Mouse (Mus musculus): ENCODE results near the gene Cct4. TPM values are rescaled to one million over a fixed set of nuclear protein-coding genes. Genes with fewer than 3 reads are reported as not detected.

Cct4 gene
- total RNA-seq, 2 experiments from 2014 or later = 114 to 121 TPM

DNA sequence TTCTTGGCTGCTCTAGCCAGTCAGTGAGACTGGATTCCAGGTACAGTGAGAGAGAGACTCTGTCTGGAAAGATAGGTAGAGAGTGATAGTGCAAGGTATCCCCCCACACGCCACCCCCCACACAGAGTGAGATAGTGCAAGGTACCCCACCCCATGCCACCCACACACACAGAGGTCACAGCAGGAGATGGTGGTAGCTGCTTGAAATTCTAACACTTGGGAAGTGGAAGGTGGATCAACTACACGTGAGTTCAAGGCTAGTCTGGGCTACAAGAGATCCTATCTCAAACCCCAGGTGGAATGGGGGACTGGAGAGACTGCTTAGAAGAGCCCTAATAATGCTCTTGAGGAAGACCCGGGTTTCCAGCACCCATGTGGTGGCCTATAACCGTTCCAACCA, 9.3 kb upstream of the Cct4 start:
- DNase-seq (ENCODE audit: low spot score) = no peak
- intact Hi-C loops (cut with DNase I) = loop anchor here (5.0 to 10.0 kb wide), 3 partner anchors 514 to 754 kb away; partner anchors contain the start of gene Ahsa2

DNA sequence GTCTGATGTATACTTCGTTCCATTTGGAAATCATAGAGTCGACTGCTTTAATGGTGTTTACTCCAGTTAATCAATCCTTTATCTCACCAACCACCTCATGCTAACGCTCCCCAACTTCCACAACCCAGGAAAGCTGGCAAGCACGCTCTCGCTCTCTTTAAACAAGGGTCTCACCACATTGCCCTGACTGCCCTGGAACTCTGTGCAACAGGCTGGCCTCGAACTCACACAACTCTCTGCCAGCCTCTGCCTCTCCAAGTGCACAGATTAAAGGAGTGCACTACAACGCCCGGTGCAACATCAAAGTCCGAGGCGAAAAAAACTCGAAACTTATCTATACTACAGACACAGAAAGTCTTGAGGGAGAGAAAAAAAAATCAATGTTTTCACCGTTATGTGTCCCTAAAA, 8.8 kb upstream of the Cct4 start:
- intact Hi-C loops (cut with DNase I) = loop anchor here (5.0 to 10.0 kb wide), 3 partner anchors 513 to 754 kb away; partner anchors contain the start of gene Ahsa2
- no peak for DNase-seq (ENCODE audit: low spot score)

DNA sequence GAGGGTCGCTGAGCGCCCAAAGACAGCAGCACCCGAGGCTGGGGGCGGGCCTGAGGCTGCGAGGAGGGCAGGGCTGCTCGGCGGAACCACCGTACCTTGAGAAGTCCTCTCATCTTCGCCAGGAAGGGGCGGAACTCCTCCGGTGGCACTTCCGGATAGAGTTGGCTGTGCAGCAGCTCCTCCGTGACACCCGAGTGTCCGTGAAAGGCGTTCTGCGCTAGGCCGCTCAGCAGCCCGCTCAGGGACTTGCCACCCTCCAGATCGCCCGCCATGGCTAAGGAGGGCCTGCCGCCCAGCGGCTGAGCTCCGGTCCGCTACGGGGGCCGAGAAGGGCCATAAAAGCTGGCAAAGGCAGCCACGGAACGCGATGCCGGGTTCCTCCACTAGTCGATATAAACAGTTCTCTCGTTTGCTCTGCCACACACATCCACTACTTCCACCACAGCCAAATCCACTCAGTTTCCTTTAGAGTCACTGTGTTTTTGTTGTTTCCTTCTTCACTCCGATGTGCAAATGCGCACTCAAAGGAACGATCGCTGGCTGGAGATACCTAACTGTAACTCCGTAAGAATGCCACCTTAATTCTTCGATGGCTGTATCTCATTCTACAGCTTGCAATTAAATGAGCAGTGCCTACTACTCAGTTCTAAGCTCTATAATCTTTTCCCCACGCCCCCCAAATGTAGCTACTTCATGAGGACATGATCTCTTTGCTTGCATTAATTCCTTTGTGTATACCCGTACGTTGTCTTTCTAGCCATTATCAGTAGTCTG, 8.1 kb upstream of the Cct4 start, which contains the start of the genes Gm28048 and Commd1:
Gm28048 (minus strand) TSS at position 107 of the 774 bp plus-strand sequence.
Commd1 (minus strand) TSS at position 399 of the 774 bp plus-strand sequence.
- intact Hi-C loops (cut with DNase I) = loop anchor here (5.0 to 10.0 kb wide), 3 partner anchors 513 to 755 kb away; partner anchors contain the start of gene Ahsa2
- peak; percentile 90 for DNase-seq (ENCODE audit: low spot score)

DNA sequence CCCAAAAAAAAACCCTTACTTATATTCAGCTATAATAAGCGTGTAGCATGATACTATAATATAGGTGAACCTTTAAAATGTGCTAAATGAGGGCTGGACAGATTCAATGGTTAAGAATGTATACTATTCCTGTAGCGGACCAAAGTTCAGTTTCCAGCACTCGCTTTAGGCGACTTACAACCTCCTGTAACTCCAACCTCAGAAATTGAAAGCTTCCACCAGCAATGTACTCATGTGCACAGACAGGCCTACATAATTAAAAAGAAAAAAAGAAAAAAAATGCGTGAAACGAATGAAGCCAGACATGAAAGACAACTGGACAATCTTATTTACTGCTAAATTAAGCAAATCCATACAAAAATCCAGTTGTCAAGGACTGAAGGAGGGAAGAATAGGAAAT, 7.5 kb upstream of the Cct4 start:
- no peak for DNase-seq (ENCODE audit: low spot score)
- intact Hi-C loops (cut with DNase I) = loop anchor here (5.0 to 10.0 kb wide), 3 partner anchors 512 to 756 kb away; partner anchors contain the start of gene Ahsa2

DNA sequence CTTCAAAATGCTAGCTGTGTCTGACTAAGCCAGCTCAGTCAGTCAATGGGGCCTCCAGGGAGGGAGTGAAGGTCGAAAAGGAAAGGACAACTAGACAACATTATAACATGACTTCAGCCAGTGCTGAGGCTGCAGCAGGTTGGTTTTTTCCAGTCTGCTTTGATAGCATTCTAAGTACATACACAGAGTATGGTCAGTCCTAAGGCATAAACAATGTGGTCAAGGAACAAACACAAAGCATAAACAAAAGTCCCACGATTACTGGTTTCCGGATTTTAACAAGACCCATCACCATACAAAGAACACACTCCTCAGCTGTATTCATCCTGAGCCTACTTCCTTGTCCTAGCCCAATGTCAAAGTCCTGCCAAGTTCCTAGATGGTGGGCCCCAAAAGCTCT, 4.8 kb upstream of the Cct4 start:
- DNase-seq (ENCODE audit: low spot score) = no peak
- intact Hi-C loops (cut with DNase I) = loop anchor here (5.0 to 10.0 kb wide), 3 partner anchors 272 to 579 kb away; partner anchors contain the start of genes Ahsa2 and Xpo1

DNA sequence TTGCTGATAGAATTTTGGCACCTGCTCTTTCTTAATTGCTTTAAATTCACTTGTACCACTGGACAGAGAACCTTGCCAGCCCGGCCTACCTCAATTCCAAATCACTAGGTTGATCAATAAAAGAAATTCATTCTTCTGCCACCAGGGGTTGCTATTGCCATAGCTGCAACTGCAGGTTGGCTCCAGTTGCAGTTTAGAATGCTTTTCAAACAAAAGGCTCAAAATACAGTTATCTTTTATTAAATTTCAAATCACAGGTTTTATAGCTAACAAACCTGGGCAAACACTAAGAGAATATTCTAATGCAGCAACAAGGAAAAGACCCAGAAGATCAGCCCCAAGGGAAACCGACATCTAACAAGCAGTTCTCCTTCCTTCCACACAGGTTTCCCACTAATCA, 3.0 kb upstream of the Cct4 start:
- no peak for DNase-seq (ENCODE audit: low spot score)
- intact Hi-C loops (cut with DNase I) = loop anchor here (2.0 to 10.0 kb wide), 4 partner anchors 270 to 577 kb away; partner anchors contain the start of genes Ahsa2 and Xpo1

DNA sequence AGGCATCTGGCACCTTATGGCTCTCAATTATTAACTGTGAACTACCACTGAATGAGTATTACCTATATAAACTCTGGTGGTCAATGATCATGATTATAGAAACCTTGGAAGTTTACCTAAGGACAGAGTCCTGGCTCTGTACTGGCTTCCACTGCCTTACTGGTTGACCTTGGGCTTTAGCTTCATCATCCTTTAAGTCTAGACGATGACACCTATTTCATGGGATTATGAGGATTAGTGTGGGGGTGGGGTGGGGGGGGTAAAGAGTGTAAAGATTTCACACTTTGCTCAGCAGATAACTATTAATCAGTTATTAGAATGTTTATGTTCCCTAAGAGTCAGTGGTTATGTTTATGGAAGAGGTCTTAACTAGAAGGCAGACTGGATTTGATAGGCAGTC, 533 bp upstream of the Cct4 start:
- DNase-seq (ENCODE audit: low spot score) = no peak
- intact Hi-C loops (cut with DNase I) = loop anchor here (2.0 to 10.0 kb wide), 6 partner anchors 19 to 575 kb away; partner anchors contain the start of genes Ahsa2 and Xpo1

DNA sequence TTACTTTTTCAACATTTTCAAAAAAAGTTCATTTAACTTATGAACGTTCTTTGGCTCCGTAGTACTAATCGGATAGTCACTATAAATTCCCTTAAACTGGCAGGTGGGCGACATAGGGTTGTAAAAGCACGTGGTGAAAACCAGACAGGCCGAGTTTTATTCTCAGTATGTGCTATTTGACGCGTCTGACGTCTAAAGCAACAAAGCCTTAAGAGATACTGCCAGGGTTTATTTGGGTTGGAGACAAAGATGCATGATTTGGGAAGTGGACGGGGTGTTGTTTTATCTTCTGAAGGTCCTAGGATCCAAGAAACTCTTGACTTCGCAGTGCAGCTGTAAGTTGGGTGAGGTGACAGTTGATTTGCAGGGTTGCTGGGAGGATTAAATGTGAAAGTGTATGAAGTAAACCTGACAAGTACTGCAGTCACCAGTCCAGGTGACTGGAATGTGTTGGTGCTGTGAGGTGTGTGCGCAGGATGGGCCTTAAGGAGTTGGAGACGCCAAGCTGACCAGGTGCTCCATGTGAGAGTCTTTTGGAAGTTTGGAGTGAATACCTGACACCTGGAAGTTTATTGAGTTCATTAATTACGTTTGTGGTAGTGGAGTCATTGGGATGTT, 1.0 kb downstream of the Cct4 start:
- DNase-seq (ENCODE audit: low spot score) = no peak
- intact Hi-C loops (cut with DNase I) = loop anchor here (2.0 to 5.0 kb wide), 3 partner anchors 17 to 156 kb away; no protein-coding TSS in a partner anchor

DNA sequence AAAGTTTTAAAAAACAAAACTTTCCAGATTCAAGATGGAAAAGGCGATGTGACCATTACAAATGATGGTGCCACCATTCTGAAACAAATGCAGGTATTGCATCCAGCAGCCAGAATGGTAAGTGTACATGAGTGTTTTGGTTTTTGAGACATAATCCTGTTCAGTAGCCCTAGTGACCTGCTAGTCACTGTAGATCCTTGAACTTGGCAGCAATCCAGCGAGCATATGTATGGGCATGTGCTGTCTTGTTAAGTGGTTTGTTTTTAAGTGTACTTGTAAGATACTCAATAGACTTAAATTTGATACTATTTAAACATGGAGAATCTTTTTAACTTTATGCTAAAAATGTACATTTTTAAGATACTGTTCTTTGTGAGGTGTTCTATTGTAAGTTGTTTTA, 4.0 kb downstream of the Cct4 start:
- no peak for DNase-seq (ENCODE audit: low spot score)
- intact Hi-C loops (cut with DNase I) = loop anchor here (5.0 kb wide), 1 partner anchor 153 kb away; no protein-coding TSS in a partner anchor

DNA sequence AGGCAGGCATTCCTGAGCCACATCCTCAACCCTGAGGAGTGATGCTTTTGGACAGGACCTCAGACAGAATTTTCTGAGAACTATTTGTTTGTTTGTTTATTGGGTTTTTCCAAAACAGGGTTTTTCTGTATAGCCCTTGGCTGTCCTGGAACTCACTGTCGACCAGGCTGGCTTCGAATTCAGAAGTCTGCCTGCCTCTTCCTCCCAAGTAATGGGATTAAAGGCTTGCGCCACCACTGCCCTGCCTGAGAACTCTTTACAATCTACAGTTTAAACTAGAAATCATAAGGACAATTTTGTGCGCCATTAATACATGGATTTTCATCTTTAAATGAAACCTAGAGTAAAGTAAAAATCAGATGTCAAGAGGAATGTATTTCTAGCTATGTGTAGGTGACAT, 5.1 kb downstream of the Cct4 start:
- DNase-seq (ENCODE audit: low spot score) = no peak
- intact Hi-C loops (cut with DNase I) = no loop called here

DNA sequence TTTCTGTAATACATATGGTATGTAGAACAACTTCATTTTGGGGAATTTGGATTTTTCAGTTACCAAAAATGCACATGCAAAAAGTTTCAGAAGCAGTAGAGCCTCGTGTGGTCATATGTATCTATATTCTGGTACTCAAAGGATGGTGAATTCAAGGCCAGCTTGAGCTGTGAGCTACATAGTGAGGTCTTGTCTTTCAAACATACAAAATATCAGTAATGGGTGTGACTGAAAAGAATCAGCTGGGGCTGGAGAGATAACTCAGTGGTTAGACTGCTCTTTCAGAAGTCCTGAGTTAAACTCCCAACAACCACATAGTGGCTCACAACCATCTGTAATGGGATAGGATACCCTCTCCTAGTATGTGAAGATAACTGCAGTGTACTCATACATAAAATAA, 8.0 kb downstream of the Cct4 start:
- intact Hi-C loops (cut with DNase I) = no loop called here

DNA sequence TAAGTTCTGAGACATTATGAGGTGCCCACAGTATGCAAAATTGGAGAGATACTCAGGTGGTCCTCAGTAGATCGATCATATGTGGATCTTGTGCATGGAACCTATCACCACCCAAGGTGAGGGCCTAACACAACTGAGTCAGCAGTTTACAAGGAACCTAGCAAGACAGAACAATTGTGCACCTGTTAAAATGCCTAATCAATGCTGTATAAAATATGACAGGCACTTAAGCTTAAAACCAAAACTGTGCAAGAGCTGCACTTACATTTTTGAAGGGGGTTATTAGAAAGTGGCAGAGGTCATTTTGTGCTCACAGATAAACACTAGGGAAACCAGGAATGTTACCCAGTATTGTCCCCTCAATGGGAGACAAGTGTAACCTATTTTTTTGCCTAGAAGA, 15.0 kb downstream of the Cct4 start:
- DNase-seq (ENCODE audit: low spot score) = no peak
- intact Hi-C loops (cut with DNase I) = loop anchor here (5.0 kb wide), 3 partner anchors 142 to 267 kb away; partner anchors contain the start of gene Xpo1

More for the DNA sequence above, 8.0 kb downstream of the Cct4 start:
- DNase-seq (ENCODE audit: low spot score) = no peak

DNA sequence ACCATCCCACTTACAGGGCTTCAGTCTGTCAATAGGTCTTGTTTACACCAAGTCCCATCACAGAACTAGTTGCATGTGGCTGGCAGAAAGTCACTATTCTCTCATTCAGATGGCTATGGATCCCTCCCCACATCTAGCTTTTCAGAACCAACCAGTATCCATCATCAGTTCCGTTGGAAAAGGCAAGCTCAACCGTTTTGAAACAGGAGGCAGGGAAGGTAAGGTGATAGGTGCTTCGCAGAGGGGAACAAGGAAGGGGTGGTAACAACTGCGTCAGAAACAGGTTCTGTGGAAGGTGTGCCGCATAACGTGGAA, 16.8 kb downstream of the Cct4 start:
- DNase-seq (ENCODE audit: low spot score) = no peak
- intact Hi-C loops (cut with DNase I) = loop anchor here (5.0 kb wide), 3 partner anchors 140 to 265 kb away; partner anchors contain the start of gene Xpo1

DNA sequence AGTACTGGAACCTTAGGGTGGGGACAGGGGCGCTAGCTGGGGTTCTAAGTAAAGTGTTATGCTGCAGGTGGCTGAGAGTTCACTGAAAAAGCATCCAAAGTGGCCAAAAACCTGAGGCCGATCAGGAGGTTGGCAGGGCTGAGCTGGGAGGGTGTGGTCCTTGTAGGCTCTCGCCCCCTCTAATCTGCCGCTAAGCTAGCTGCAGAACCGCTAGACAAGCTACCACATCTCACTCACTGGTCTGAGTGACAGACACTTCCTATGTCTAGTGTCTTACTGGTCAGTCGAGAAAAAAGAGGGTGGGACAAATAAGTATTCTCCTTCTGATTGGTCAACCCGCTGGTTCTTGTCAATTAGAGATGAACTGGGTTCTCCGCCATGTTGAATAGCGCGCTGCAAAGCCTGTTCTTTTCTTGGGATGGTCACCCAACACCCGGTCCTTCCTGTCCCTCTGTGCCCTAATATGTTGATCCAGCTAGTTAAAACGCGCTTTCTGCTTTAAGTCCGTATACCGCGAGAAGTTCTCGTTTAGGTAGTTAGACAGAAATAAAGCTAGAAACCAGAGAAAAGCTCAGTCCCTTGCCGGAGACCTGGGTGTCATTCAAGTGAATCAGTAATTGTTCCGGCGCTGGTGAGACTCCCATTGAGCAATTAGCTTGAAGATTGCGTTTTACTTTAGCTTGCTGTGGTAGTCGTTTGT, 17.3 kb downstream of the Cct4 start, which contains the start of gene Fam161a:
Fam161a (plus strand) TSS at position 51 of the 700 bp plus-strand sequence.
- peak; percentile 67 for DNase-seq (ENCODE audit: low spot score)

DNA sequence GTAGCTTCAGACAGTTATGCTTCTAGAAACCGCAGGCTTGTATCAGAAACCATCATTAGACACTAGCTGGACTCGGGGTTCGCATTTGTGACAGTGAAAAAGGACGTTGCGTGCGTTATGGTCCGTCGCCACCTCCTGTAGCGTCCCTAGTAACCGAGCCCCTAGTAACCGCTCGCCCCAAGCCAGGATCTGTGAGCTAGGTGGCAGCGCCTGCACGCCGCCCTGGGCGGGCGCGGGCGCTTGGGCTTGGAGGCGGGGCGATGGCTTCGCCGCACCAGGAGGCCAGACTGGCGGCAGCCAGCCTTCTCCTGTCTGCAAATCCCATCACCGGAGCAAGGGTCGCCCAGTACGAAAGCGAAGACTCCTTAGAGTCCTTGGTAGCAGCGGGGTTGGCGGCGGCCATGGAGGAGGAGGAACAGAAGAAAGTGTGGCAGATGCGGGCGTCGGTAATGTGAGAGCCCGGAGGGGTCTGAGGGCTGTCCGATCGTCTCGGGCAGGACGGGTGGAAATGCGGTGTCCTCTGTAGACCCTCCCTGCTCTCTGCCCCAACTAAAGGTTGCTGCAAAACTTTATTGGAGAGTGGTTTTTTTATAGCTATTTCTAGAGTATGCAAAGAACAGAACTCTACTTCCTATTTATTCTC, 18.0 kb downstream of the Cct4 start:
- intact Hi-C loops (cut with DNase I) = loop anchor here (2.0 to 5.0 kb wide), 4 partner anchors 18 to 264 kb away; partner anchors contain the start of genes Cct4 and Xpo1
- DNase-seq (ENCODE audit: low spot score) = peak; percentile 74

More for the DNA sequence above, 17.3 kb downstream of the Cct4 start, which contains the start of gene Fam161a:
- intact Hi-C loops (cut with DNase I) = loop anchor here (2.0 to 5.0 kb wide), 4 partner anchors 17 to 265 kb away; partner anchors contain the start of genes Cct4 and Xpo1

DNA sequence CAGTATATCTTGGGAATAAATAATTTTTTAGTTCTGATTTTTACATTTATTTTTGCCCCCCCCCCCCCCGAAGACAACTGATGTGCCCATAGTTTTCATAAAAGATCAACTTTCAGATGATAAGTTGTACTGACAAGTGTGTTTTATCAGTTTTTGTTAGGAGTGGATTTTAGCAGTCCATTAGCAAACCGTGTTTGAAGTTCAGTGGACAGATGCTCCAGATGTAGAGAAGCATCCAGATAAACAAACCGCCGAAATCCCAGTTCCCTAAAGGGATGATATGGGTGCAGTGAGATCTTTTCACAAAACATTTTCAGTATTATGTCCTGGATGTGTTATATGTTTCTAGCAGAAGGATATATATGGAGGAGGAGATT, 18.5 kb downstream of the Cct4 start:
- DNase-seq (ENCODE audit: low spot score) = no peak
- intact Hi-C loops (cut with DNase I) = loop anchor here (2.0 to 5.0 kb wide), 4 partner anchors 18 to 263 kb away; partner anchors contain the start of genes Cct4 and Xpo1

DNA sequence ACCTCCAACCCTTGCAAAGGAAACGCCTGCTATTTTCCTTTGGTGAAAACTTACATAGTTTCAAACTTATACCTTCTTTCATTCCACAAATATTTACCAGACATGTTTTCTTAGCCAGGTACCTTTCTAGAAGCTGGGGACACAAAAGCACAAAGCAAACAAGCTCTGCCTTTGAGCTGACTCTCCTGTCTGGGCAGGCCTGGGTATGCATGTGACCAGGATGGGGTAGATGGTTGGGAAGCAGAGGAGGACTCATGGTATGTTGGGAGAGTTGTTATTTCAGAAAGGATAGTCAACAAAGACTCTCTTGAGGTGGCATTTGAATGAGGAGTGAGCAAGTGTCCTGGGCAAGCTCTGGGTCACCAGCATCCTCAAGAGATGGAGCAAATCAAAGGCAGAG, 22.8 kb downstream of the Cct4 start:
- no peak for DNase-seq (ENCODE audit: low spot score)
- intact Hi-C loops (cut with DNase I) = no loop called here

DNA sequence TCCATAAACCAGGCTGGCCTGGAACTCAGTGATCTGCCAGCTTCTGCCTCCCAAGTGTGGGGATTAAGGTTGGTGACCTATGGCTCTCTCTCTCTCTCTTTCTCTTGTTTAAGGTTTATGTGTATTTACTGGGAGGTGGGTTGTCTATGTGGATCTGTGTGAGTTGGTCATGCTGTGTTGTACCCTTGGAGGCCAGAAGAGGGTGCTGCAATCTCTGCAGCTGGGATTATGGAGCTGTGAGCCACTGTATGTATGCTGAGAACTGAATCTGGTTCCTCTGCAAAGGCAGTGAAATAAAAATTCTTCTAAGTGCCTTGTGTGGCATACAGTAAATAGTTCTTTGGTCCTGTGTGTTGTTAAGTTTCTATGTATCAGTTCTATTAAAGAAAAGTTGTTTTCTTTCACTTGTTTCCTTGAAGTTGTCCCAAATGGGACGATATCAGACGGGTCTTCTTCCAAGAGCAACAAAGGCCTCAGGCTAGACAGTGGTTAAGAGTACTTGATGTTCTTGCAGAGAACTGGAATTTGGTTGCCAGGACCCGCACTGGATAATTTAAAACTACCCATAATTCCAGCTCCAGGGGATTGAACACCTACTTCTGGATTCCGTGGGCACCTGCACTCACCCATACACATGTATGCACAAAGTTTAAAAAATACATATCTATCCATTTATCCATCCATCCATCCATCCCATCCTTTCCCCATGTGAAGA, 23.4 kb downstream of the Cct4 start:
- no peak for DNase-seq (ENCODE audit: low spot score)
- intact Hi-C loops (cut with DNase I) = no loop called here

Measured in heart, postnatal 25 days (tissue).